Mouse (Mus musculus) kidney, adult 2 months (tissue): ENCODE results near the gene Psmc6. TPM values are rescaled to one million over a fixed set of nuclear protein-coding genes. Genes with fewer than 3 reads are reported as not detected.
A peak's percentile ranks its signal among the peaks of the same experiment; 100 is the strongest.

ENCODE experiments used
- DNase-seq: peaks from one replicate; pipeline ENCODE4 v3.0.0; 2021
- H3K27ac ChIP-seq: fragments of 200-500 bp; 2 replicates; pipeline ENCODE4 v1.5.1; 2012; ENCODE audit warnings: low read depth, low read length, control low read depth, inconsistent platforms; ENCODE audit not compliant: insufficient read depth
- H3K27me3 ChIP-seq: fragments of 200-500 bp; replicated peaks from 2 replicates; pipeline ENCODE4 v1.6.1; 2012; ENCODE audit warnings: mild to moderate bottlenecking, moderate library complexity, low read length, inconsistent platforms; ENCODE audit not compliant: control insufficient read depth, insufficient read depth
- H3K36me3 ChIP-seq: fragments of 200-500 bp; 2 replicates; pipeline ENCODE4 v1.6.1; 2012; ENCODE audit warnings: mild to moderate bottlenecking, moderate library complexity, low read length, inconsistent platforms; ENCODE audit not compliant: control insufficient read depth, insufficient read depth
- H3K4me1 ChIP-seq: fragments of 200-500 bp; 2 replicates; pipeline ENCODE4 v1.6.1; 2011; ENCODE audit warnings: low read length; ENCODE audit not compliant: control insufficient read depth, insufficient read depth
- H3K4me3 ChIP-seq: fragments of 200-500 bp; 2 replicates; pipeline ENCODE4 v1.5.1; 2011; ENCODE audit warnings: mild to moderate bottlenecking, low read depth, low read length, control low read depth; ENCODE audit not compliant: insufficient read depth
- CTCF ChIP-seq: fragments of 200-500 bp; conservative IDR thresholded peaks from 2 replicates; pipeline ENCODE4 v1.5.1; 2011; ENCODE audit warnings: low read depth, mild to moderate bottlenecking, control low read depth, low read length, moderate library complexity, mixed read lengths; ENCODE audit not compliant: insufficient read depth, insufficient read length
- POLR2A ChIP-seq: fragments of 200-500 bp; IDR thresholded peaks from one replicate; pipeline ENCODE4 v1.6.1; 2011; ENCODE audit warnings: low read depth, low read length, control low read depth
- WGBS: fragments of 180-500 bp; shearing (Covaris S2); methylation state at CpG from one replicate; pipeline ENCODE4 v1.1.7; 2018; 5-methylcytosine and 5-hydroxymethylcytosine counted together
- polyA plus RNA-seq: library from polyadenylated mRNA; depleted of rRNA; stranded (reverse); fragments of >200 nt; gene quantifications from 2 replicates; pipeline ENCODE4 v1.2.3, GENCODE M21; 2012

The Psmc6 gene
- polyA plus RNA-seq, 1 experiment = 45.5 TPM

DNA sequence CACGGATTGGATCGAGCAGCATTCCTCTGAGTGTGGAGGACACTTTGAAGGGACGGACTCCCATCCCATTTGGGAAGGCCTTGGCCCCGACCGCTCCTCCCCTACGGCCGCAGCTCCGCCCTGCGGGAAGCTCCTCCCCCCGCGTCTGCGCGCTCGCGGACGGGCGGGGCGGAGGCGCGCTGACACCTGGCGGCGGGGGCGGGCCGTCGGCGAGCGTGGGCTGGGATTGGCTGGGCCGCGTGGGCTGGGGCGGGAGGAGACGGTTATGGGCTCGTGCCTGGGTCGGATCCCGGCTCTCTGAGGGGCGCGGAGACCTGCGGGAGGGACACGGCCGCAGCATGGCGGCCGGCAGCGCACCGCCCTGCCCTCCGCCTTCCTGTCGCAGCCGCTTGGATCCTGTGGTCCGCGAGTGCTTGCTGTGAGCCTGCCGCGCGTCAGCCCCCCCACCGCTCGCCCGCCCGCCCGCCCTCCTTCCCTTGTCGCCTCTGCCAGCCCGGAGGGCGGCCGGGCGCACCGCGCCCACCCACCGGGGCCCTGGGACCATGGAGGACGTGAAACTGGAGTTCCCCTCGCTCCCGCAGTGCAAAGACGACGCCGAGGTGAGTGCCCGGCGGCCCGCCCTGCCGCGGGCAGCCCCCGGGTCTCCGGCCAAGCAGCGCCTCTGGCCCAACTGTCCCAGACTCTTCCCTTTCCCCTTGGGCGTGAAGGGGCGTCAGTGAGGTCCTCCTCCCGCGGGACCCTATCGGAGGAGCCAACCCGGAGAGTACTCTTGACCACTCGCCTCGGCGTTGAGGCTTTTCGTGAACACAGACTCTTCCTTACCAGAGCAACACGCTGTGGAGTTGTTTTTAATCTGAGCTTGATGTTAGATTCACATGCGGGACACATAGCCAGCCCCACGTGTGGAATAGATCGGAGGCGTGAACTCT, 21.6 kb downstream of the Psmc6 start, which contains the start of gene Styx:
Gene Styx, plus strand, starts transcription at position 163 of the 929 bp plus-strand sequence.
- Histone ChIP-seq H3K4me1 (peaks cover 3% of the 10 kb centered on the region; the same call in 1 of the 2 replicates), H3K36me3 (peaks cover 8% of the 10 kb centered on the region), H3K27me3 (no peaks in the 10 kb centered on the region), H3K4me3 (peak within 1 kb of the TSS; percentile 87), H3K27ac (no peak within 1 kb of the TSS)
- DNase-seq = peak; percentile 97
- TF ChIP-seq POLR2A (no peak), CTCF (no peak)
- WGBS = under 1% methylated on average over 87 of the region's 93 CpGs

DNA sequence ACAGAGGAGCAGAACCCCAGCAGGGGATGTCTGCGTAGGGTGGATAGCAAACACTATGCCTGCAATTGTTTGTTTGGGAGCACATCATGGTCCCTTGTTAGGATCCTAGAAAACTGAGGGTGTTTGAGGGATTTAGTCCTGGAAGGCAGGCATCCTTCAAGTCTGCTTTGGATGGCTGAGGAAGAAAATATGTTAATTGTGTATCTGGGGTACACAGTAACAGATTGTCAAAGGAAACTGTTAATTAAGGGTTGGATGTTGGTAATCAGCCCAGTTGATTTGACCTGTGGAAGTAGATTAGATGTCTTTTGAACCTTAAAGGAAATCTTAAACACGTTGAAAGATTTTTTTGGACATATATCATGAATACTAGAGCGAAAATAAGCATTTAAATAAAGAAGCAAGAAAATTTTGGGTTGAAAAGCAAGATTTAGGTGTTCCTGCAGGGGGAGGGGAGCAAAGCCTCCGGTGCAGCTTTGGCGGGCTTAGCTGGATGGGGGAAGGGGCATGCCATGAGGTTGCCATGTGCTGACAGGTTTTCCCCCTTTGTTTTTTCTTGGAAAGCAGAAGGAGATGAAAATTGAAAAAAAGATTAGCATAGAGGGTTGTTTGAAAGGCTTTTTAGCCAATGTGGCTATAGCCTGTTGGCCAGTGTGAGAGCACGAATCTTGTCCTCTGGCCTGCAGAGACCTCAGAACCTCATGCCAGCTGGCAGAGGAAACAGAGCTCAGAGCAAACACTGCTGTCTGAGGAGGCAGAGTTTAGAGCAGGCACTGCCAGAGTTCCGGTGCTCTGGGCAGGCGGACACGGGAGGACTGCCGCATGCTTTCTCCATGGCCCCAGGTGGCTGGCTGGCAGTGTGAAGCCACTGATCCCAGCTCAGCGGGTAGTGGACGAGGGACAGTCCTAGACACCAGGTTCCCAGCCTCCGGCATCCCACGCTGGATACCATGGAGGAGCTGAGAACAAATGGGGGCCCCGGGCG, 34.9 kb downstream of the Psmc6 start:
- DNase-seq = peak; percentile 76
- H3K27ac ChIP-seq = no peak overlapping the region
- no peak for TF ChIP-seq POLR2A
- no peak for TF ChIP-seq CTCF
- WGBS = 86% methylated on average over 16 of the region's 16 CpGs
- no peaks in the 10 kb centered on the region for H3K4me1 ChIP-seq
- no peaks in the 10 kb centered on the region for H3K27me3 ChIP-seq
- peaks cover 5% of the 10 kb centered on the region for H3K36me3 ChIP-seq
- H3K4me3 ChIP-seq = no peak overlapping the region

DNA sequence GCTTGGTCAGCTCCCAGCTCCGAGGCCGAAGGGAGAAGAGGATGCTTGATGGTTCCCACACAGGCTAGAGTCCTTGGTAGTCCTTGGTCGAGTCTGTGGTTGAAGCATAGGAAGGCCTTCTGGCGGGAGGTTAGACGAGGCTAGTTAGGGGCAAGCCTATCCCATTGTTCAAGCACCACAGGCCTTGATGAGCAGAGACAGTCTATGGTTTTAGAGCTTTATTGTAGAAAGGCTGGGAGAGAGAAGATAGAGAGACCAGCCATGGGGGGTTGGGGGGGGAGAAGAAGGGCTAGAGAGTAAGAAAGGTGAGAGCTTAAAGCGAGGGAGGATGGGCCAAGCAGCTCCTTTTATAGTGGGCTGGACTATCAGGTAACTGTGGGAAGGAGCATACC, 35.6 kb downstream of the Psmc6 start:
- no peak overlapping the region for H3K4me3 ChIP-seq
- H3K4me1 ChIP-seq = no peaks in the 10 kb centered on the region
- TF ChIP-seq POLR2A (no peak), CTCF (no peak)
- no peaks in the 10 kb centered on the region for H3K27me3 ChIP-seq
- 92% methylated on average over 6 of the region's 6 CpGs for WGBS
- H3K27ac ChIP-seq = no peak overlapping the region
- no peak for DNase-seq
- peaks cover 9% of the 10 kb centered on the region for H3K36me3 ChIP-seq

DNA sequence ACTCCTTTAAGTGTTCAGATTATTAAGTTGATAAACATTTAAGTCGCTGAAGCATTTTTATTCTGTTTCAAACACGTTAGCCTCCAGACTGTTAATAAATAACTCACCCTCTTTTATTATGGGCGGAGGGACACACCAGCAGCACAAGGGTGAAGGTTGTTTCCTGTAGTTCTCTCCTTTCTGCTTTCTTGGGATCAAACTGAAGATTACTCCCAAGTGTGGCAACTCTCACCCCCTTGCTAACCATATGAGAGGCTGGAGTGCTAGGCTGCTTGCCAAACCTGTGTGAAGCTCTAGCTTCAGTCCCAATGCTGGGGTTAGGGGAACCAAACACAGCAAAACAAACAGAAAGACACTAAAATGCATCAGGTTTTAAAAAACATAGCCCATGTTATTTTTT, 49.2 kb downstream of the Psmc6 start:
- H3K27me3 ChIP-seq = no peaks in the 10 kb centered on the region
- peak; percentile 79 for DNase-seq
- peak overlapping the region; percentile 53 for H3K27ac ChIP-seq

DNA sequence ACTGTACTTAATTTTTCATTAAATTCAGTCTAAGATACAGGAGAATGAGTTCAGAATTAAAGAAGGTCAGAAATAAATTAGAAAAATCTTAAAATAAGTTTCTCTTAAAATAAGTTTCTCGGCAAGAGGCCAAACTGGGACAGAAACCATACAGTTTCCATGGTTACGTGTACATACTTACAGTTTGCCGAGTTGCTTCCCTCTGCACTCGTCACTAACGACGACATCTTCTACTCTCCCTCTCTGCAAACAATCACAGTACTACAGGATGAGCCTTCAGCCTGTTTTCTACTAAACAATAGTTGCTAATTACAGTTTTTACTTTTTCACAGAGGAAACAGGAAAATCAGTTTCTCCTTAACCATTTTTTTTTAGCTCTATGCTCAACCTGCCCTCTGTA, 51.2 kb downstream of the Psmc6 start:
- 68% methylated on average over 6 of the region's 6 CpGs for WGBS
- Histone ChIP-seq H3K4me3 (no peak overlapping the region), H3K4me1 (peaks cover 8% of the 10 kb centered on the region; the same call in 1 of the 2 replicates), H3K27ac (no peak overlapping the region), H3K27me3 (no peaks in the 10 kb centered on the region), H3K36me3 (peaks cover 2% of the 10 kb centered on the region; the same call in 1 of the 2 replicates)
- no peak for TF ChIP-seq POLR2A
- no peak for TF ChIP-seq CTCF
- no peak for DNase-seq

More for the DNA sequence above, 49.2 kb downstream of the Psmc6 start:
- TF ChIP-seq POLR2A (no peak), CTCF (no peak)
- peaks cover 2% of the 10 kb centered on the region; the same call in 1 of the 2 replicates for H3K36me3 ChIP-seq
- WGBS = 23% methylated on average over 3 of the region's 3 CpGs
- H3K4me3 ChIP-seq = no peak overlapping the region
- H3K4me1 ChIP-seq = peaks cover 8% of the 10 kb centered on the region; the same call in 1 of the 2 replicates

DNA sequence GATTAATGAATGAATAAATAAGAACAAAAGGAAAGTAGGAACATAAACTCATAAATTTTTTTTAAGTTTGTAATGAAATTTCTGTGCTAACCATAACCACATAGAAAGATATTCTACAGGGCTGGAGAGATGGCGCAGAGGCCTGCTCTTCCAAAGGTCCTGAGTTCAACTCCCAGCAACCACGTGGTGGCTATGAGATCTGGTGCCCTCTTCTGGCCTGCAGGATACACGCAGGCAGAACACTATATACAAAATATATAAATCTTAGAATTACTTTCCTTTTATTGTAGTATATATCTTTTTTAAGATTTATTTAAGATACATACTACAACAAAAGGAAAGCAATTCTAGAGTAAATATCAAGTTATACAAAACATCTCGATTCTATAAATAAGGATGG, 53.3 kb downstream of the Psmc6 start:
- TF ChIP-seq CTCF (peak; percentile 43; the same call in 1 of the 2 replicates), POLR2A (no peak)
- DNase-seq = no peak
- WGBS = 76% methylated on average over 4 of the region's 4 CpGs
- Histone ChIP-seq H3K36me3 (peaks cover 2% of the 10 kb centered on the region; the same call in 1 of the 2 replicates), H3K4me1 (peaks cover 19% of the 10 kb centered on the region; the same call in 1 of the 2 replicates), H3K27ac (no peak overlapping the region), H3K27me3 (no peaks in the 10 kb centered on the region), H3K4me3 (no peak overlapping the region)
